Mouse (Mus musculus) left cerebral cortex, postnatal 14 days (tissue): ENCODE measurements around the gene Cfp. TPM values are rescaled to one million over a fixed set of nuclear protein-coding genes. Genes with fewer than 3 reads are reported as not detected.
A peak's percentile ranks its signal among the peaks of the same experiment; 100 is the strongest.

Experiments used
- DNase-seq, 2 experiments: peaks; one replicate each; pipeline ENCODE4 v3.0.0; 2021 to 2022; ENCODE audit warnings: low spot score in 2 of 2, mixed read lengths in 1 of 2
- intact Hi-C: fragments of 180-260 bp; cut with DNase I; formaldehyde crosslinking; loops from one replicate; pipeline ENCODE4 v1.15.1; 2025
- long read RNA-seq, 2 experiments: library from polyadenylated mRNA; stranded (forward); transcript quantifications; one replicate each; pipeline ENCODE4 v2.0.0; 2021
- total RNA-seq, 2 experiments: library from RNA; stranded (reverse); gene quantifications; 2 replicates each; pipeline ENCODE4 v1.2.3; 2021

Gene Cfp
- total RNA-seq: 10 to 100 TPM in 1 of 2 experiments, 1 to 10 TPM in 1; 8.1 to 14.5 TPM
- long read RNA-seq, experiment 1, partial matches to known transcripts: 0 of 2 reads
- long read RNA-seq, experiment 1, other reads (novel, unspliced or antisense): 0 of 2 reads
- long read RNA-seq, experiment 2, partial matches to known transcripts: 2 of 5 reads
- long read RNA-seq, experiment 2, other reads (novel, unspliced or antisense): 0 of 5 reads

GRCm38 (mm10) chrX:20931364-20931763 is at the start of gene Cfp:
TSS of gene Cfp (minus strand) at chrX:20931555.
- intact Hi-C loops: loop anchor here (10.0 kb wide), 1 partner anchor 267 kb away; no protein-coding TSS in a partner anchor
- DNase-seq: no peak

- intact Hi-C loops: no loop called here
- DNase-seq: no peak
Measured at GRCm38 (mm10) chrX:20980901-20981300, 49.5 kb upstream of the Cfp start.

- DNase-seq: peak; percentile 88 to 89
- intact Hi-C loops: no loop called here
Measured at GRCm38 (mm10) chrX:20961477-20962378, 30.4 kb upstream of the Cfp start, which contains the start of gene Uxt. TSS of gene Uxt (minus strand) at chrX:20962017.

- intact Hi-C loops: no loop called here
Measured at GRCm38 (mm10) chrX:20950191-20950880, 19.0 kb upstream of the Cfp start, which contains the start of gene Elk1. TSS of gene Elk1 (minus strand) at chrX:20950608.

GRCm38 (mm10) chrX:20946055-20946454 is 14.7 kb upstream of the Cfp start:
- intact Hi-C loops: loop anchor here (5.0 kb wide), 2 partner anchors 79 to 124 kb away; no protein-coding TSS in a partner anchor
- DNase-seq: peak; percentile 71

More at GRCm38 (mm10) chrX:20950191-20950880, 19.0 kb upstream of the Cfp start, which contains the start of gene Elk1:
- peak; percentile 79 to 95 for DNase-seq

GRCm38 (mm10) chrX:20931963-20932362 is 608 bp upstream of the Cfp start:
- no peak for DNase-seq
- intact Hi-C loops: loop anchor here (10.0 kb wide), 1 partner anchor 267 kb away; no protein-coding TSS in a partner anchor

- intact Hi-C loops: loop anchor here (10.0 kb wide), 2 partner anchors 65 to 265 kb away; no protein-coding TSS in a partner anchor
- no peak for DNase-seq
Measured at GRCm38 (mm10) chrX:20929859-20930258, 1.5 kb downstream of the Cfp start.

- intact Hi-C loops: loop anchor here (10.0 kb wide), 1 partner anchor 60 kb away; no protein-coding TSS in a partner anchor
- DNase-seq: no peak
Measured at GRCm38 (mm10) chrX:20924976-20925375, 6.4 kb downstream of the Cfp start.

GRCm38 (mm10) chrX:20923506-20923905 is 7.8 kb downstream of the Cfp start:
- DNase-seq: no peak
- intact Hi-C loops: loop anchor here (10.0 kb wide), 1 partner anchor 59 kb away; no protein-coding TSS in a partner anchor

GRCm38 (mm10) chrX:20921366-20921765 is 10.0 kb downstream of the Cfp start:
- peak in 1 of 2 experiments; percentile 53 for DNase-seq
- intact Hi-C loops: loop anchor here (10.0 kb wide), 1 partner anchor 57 kb away; no protein-coding TSS in a partner anchor

GRCm38 (mm10) chrX:20920844-20921364 is 10.5 kb downstream of the Cfp start, which contains the start of gene Syn1:
TSS of gene Syn1 (minus strand) at chrX:20921004.
- intact Hi-C loops: loop anchor here (10.0 kb wide), 1 partner anchor 56 kb away; no protein-coding TSS in a partner anchor
- peak; percentile 84 to 90 for DNase-seq

GRCm38 (mm10) chrX:20920249-20920843 is 11.0 kb downstream of the Cfp start:
- DNase-seq: peak in 1 of 2 experiments; percentile 15
- intact Hi-C loops: loop anchor here (10.0 kb wide), 1 partner anchor 56 kb away; no protein-coding TSS in a partner anchor

GRCm38 (mm10) chrX:20915075-20915474 is 16.3 kb downstream of the Cfp start:
- peak in 1 of 2 experiments; percentile 32 for DNase-seq
- intact Hi-C loops: no loop called here

GRCm38 (mm10) chrX:20913726-20914125 is 17.6 kb downstream of the Cfp start:
- DNase-seq: no peak
- intact Hi-C loops: no loop called here

GRCm38 (mm10) chrX:20910074-20910473 is 21.3 kb downstream of the Cfp start:
- intact Hi-C loops: no loop called here
- DNase-seq: no peak
